Mouse (Mus musculus): ENCODE results near the gene Ociad2. TPM values are rescaled to one million over a fixed set of nuclear protein-coding genes. Genes with fewer than 3 reads are reported as not detected.

Gene Ociad2
- 86.6 and 96.5 TPM in 2 replicates for polyA plus RNA-seq (2015; fragmentation: Nextera tagmentation; extraction: Ambion mirVana)

DNA sequence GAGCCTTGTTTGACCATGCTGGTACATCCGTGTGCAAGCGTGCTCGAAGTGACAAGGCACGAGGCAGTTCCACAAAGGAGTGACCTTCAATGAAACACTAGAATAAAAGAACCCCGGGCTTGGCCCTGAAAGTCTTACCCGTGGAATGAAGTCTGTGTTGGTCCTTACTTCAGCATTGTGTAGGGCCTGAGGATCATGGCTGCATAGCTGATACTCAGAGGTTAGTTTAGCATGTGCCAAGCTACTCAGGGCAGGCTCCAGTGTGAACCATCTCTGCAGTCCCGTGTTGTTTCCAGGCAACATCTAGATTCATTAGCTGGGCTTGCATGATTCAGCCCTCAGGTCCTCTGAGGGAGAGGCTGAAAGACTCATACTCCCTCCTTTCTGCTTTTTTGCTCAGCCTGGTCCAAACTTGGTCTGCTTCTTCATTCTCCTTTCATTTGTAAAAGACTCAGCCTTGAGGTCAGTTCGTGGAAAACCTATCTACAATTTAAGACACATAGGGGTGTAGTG is at the start of gene Ociad2:
TSS of gene Ociad2 (minus strand) at position 306 of the 513 bp plus-strand sequence.
- H3K4me2 ChIP-seq: no peak within 1 kb of the TSS
- no peaks in the 10 kb centered on the region for H3K36me3 ChIP-seq
- H3K4me1 ChIP-seq: peaks cover 15% of the 10 kb centered on the region; the same call in 1 of the 2 replicates
- no peaks in the 10 kb centered on the region for H3K27me3 ChIP-seq (replicated peaks)
- H3K27ac ChIP-seq: no peak within 1 kb of the TSS
- no peak for ATAC-seq (ENCODE audit: insufficient read depth, low FRiP score, low read depth)
- H3K4me3 ChIP-seq (replicated peaks): no peak within 1 kb of the TSS
- WGBS: 77% methylated on average over 8 of the region's 8 CpGs
- H3K9me3 ChIP-seq: no peaks in the 10 kb centered on the region
- no peak within 1 kb of the TSS for H3K9ac ChIP-seq

GRCm38 (mm10) chr5:73383647-73383970 is 42.8 kb upstream of the Ociad2 start:
- WGBS: 71% methylated on average over 4 of the region's 4 CpGs
- no peak for ATAC-seq (ENCODE audit: insufficient read depth, low FRiP score, low read depth)

GRCm38 (mm10) chr5:73382737-73383646 is 42.2 kb upstream of the Ociad2 start:
- Histone ChIP-seq H3K36me3 (no peaks in the 10 kb centered on the region), H3K27me3 (replicated peaks) (no peaks in the 10 kb centered on the region), H3K27ac (no peak overlapping the region), H3K9me3 (no peaks in the 10 kb centered on the region), H3K9ac (no peak overlapping the region), H3K4me1 (no peaks in the 10 kb centered on the region), H3K4me3 (replicated peaks) (no peak overlapping the region), H3K4me2 (no peak overlapping the region)
- WGBS: 26% methylated on average over 3 of the region's 3 CpGs
- no peak for ATAC-seq (ENCODE audit: insufficient read depth, low FRiP score, low read depth)

More at GRCm38 (mm10) chr5:73383647-73383970, 42.8 kb upstream of the Ociad2 start:
- Histone ChIP-seq H3K4me1 (no peaks in the 10 kb centered on the region), H3K36me3 (no peaks in the 10 kb centered on the region), H3K27me3 (replicated peaks) (no peaks in the 10 kb centered on the region), H3K4me2 (no peak overlapping the region), H3K9me3 (no peaks in the 10 kb centered on the region), H3K4me3 (replicated peaks) (no peak overlapping the region), H3K27ac (no peak overlapping the region), H3K9ac (no peak overlapping the region)

GRCm38 (mm10) chr5:73381976-73382540 is 41.2 kb upstream of the Ociad2 start:
- Histone ChIP-seq H3K9ac (no peak overlapping the region), H3K27me3 (replicated peaks) (no peaks in the 10 kb centered on the region), H3K4me2 (no peak overlapping the region), H3K9me3 (no peaks in the 10 kb centered on the region), H3K4me3 (replicated peaks) (no peak overlapping the region), H3K27ac (no peak overlapping the region), H3K4me1 (no peaks in the 10 kb centered on the region), H3K36me3 (no peaks in the 10 kb centered on the region)
- no peak for ATAC-seq (ENCODE audit: insufficient read depth, low FRiP score, low read depth)
- 77% methylated on average over 9 of the region's 9 CpGs for WGBS

DNA sequence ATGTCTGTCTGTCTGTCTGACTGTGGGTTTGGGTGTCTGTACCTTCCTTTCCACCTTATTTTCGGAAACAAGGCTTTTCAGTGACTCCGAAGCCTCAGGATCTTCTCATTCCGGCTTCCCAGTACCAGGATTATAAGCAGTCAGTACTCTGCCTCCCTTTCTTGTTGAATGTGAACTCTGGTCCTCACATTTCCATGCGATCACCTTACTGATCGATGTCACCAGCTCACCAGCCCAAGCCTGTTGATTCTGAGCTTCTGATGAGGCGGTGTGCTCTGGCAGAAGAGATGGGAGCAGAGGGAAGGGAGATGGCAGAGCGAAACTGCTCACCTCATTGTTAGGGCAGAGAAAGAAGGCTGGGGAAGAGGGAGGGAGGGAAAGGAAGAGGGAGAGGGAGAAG is 40.7 kb upstream of the Ociad2 start:
- no peaks in the 10 kb centered on the region for H3K27me3 ChIP-seq (replicated peaks)
- no peaks in the 10 kb centered on the region for H3K4me1 ChIP-seq
- no peak overlapping the region for H3K4me3 ChIP-seq (replicated peaks)
- H3K9ac ChIP-seq: no peak overlapping the region
- no peaks in the 10 kb centered on the region for H3K9me3 ChIP-seq
- no peak for ATAC-seq (ENCODE audit: insufficient read depth, low FRiP score, low read depth)
- no peak overlapping the region for H3K4me2 ChIP-seq
- WGBS: 74% methylated on average over 7 of the region's 7 CpGs
- no peaks in the 10 kb centered on the region for H3K36me3 ChIP-seq
- no peak overlapping the region for H3K27ac ChIP-seq

DNA sequence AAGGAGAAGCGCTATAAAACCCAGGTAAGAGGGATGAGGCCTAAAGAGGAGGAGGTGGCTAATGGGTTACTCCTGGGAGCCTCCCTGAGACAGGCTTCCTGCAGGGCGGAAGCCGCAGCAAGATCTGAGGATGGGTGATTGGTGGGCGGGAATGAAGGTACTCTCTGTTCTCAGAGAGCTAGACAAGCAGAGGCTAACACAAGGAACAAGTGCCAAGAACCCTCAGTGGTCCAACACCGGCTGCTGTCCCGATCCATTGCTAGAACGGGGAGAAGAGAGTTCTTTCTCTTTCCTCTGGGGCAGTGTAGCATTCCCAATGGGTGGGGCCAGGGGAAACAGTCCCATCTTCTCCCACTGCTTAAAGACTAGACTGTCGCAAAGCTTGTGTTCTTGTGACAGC is 40.0 kb upstream of the Ociad2 start:
- Histone ChIP-seq H3K36me3 (no peaks in the 10 kb centered on the region), H3K4me2 (no peak overlapping the region), H3K4me1 (no peaks in the 10 kb centered on the region), H3K9me3 (no peaks in the 10 kb centered on the region), H3K9ac (no peak overlapping the region), H3K4me3 (replicated peaks) (no peak overlapping the region), H3K27ac (no peak overlapping the region), H3K27me3 (replicated peaks) (no peaks in the 10 kb centered on the region)
- 53% methylated on average over 8 of the region's 8 CpGs for WGBS
- no peak for ATAC-seq (ENCODE audit: insufficient read depth, low FRiP score, low read depth)

- ATAC-seq (ENCODE audit: insufficient read depth, low FRiP score, low read depth): peak; percentile 89
- H3K27me3 ChIP-seq (replicated peaks): no peaks in the 10 kb centered on the region
- H3K4me1 ChIP-seq: no peaks in the 10 kb centered on the region
- no peak overlapping the region for H3K27ac ChIP-seq
- no peak overlapping the region for H3K4me3 ChIP-seq (replicated peaks)
- H3K4me2 ChIP-seq: no peak overlapping the region
- no peaks in the 10 kb centered on the region for H3K36me3 ChIP-seq
- H3K9ac ChIP-seq: no peak overlapping the region
- WGBS: 21% methylated on average over 3 of the region's 3 CpGs
- no peaks in the 10 kb centered on the region for H3K9me3 ChIP-seq
These were observed 39.1 kb upstream of the Ociad2 start for GRCm38 (mm10) chr5:73379908-73380307.

- Histone ChIP-seq H3K9ac (no peak overlapping the region), H3K27ac (no peak overlapping the region), H3K9me3 (no peaks in the 10 kb centered on the region), H3K36me3 (no peaks in the 10 kb centered on the region), H3K27me3 (replicated peaks) (no peaks in the 10 kb centered on the region), H3K4me3 (replicated peaks) (no peak overlapping the region), H3K4me2 (no peak overlapping the region), H3K4me1 (no peaks in the 10 kb centered on the region)
- WGBS: 87% methylated on average over 7 of the region's 7 CpGs
- ATAC-seq (ENCODE audit: insufficient read depth, low FRiP score, low read depth): no peak
These were observed 35.7 kb upstream of the Ociad2 start for GRCm38 (mm10) chr5:73376491-73376890.

DNA sequence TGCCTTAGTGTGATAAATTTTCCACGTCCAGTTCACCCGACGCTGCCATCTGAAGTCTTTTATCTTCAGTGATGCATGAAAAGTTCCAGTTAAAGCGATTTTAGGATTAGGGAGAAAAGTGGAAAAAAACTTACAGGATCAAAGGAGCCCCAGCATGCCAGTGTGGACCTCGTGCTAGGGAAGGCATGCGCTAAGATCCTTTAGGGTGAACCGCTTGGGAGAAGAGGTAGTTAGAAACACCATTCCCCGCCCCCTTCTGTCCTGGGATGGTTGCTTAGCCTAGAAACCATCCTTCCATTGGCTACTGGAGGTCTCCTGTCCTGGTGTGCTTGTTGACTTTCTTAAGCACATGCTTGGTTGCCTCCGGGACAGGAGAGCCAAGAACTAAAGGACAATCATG is 35.2 kb upstream of the Ociad2 start:
- Histone ChIP-seq H3K27ac (no peak overlapping the region), H3K27me3 (replicated peaks) (no peaks in the 10 kb centered on the region), H3K4me1 (no peaks in the 10 kb centered on the region), H3K9me3 (no peaks in the 10 kb centered on the region), H3K4me3 (replicated peaks) (no peak overlapping the region), H3K36me3 (no peaks in the 10 kb centered on the region), H3K4me2 (no peak overlapping the region), H3K9ac (no peak overlapping the region)
- 68% methylated on average over 9 of the region's 9 CpGs for WGBS
- ATAC-seq (ENCODE audit: insufficient read depth, low FRiP score, low read depth): no peak

DNA sequence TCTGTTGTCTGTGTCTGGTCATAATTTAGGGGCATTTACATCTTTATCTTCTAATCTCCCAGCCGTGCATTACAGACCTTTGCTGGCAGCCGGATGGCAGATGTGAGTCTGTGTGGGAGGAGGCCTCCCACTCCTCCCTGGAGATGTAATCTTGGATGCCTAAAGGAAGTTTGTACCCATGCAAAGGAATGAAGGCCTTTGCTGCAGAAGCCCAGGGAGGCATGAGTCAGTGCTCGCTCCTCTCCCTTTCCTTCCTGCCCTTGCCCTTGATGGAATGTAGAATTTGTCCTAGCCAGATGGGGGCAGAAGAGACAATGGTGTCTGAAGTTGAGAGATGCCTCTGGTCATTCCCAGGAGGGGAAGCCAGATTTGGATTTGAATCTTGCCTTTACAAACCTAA is 32.4 kb upstream of the Ociad2 start:
- no peaks in the 10 kb centered on the region for H3K36me3 ChIP-seq
- ATAC-seq (ENCODE audit: insufficient read depth, low FRiP score, low read depth): no peak
- WGBS: 35% methylated on average over 3 of the region's 3 CpGs
- no peak overlapping the region for H3K27ac ChIP-seq
- no peaks in the 10 kb centered on the region for H3K4me1 ChIP-seq
- H3K4me3 ChIP-seq (replicated peaks): no peak overlapping the region
- no peak overlapping the region for H3K9ac ChIP-seq
- no peak overlapping the region for H3K4me2 ChIP-seq
- no peaks in the 10 kb centered on the region for H3K27me3 ChIP-seq (replicated peaks)
- no peaks in the 10 kb centered on the region for H3K9me3 ChIP-seq

DNA sequence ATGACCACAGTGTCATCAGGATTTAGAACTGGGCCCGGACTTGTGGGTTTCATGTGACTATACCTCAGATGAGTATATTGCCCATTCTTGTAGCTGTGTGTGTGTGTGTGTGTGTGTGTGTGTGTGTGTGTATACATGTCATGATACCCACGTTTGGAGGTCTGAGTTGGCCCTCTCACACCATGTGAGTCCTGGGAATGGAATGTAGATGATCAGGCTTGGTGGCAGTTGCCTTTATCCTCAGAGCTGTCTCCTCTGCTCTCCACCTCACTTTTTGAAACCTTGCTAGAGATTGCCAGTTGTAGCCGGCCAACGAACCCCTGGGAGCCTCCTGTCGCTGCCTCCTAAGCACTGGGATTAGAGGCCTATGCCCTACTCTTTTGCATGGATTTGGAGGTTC is 31.8 kb upstream of the Ociad2 start:
- no peak overlapping the region for H3K9ac ChIP-seq
- H3K4me1 ChIP-seq: no peaks in the 10 kb centered on the region
- no peak for ATAC-seq (ENCODE audit: insufficient read depth, low FRiP score, low read depth)
- no peak overlapping the region for H3K4me2 ChIP-seq
- H3K36me3 ChIP-seq: no peaks in the 10 kb centered on the region
- H3K27me3 ChIP-seq (replicated peaks): no peaks in the 10 kb centered on the region
- 73% methylated on average over 5 of the region's 5 CpGs for WGBS
- no peak overlapping the region for H3K27ac ChIP-seq
- no peak overlapping the region for H3K4me3 ChIP-seq (replicated peaks)
- H3K9me3 ChIP-seq: no peaks in the 10 kb centered on the region

- no peaks in the 10 kb centered on the region for H3K27me3 ChIP-seq (replicated peaks)
- no peak for ATAC-seq (ENCODE audit: insufficient read depth, low FRiP score, low read depth)
These were observed 28.9 kb upstream of the Ociad2 start for GRCm38 (mm10) chr5:73369731-73370130.

More at GRCm38 (mm10) chr5:73369731-73370130, 28.9 kb upstream of the Ociad2 start:
- Histone ChIP-seq H3K36me3 (no peaks in the 10 kb centered on the region), H3K4me3 (replicated peaks) (no peak overlapping the region), H3K4me1 (no peaks in the 10 kb centered on the region), H3K9ac (no peak overlapping the region), H3K9me3 (no peaks in the 10 kb centered on the region), H3K27ac (no peak overlapping the region), H3K4me2 (no peak overlapping the region)
- WGBS: 64% methylated on average over 3 of the region's 3 CpGs

Data from stomach, embryonic 15.5 days (tissue).